Mouse (Mus musculus) heart, embryonic 13.5 days (tissue): ENCODE measurements around the gene Rmdn2. TPM values are rescaled to one million over a fixed set of nuclear protein-coding genes. Genes with fewer than 3 reads are reported as not detected.

ENCODE experiments used
- ATAC-seq: fragments of 200-750 bp; cut with Nextera tagmentation; 2 replicates; pipeline ENCODE4 v1.8.0; 2017; ENCODE audit warnings: moderate TSS enrichment; ENCODE audit not compliant: insufficient number of reproducible peaks, low FRiP score, low TSS enrichment; ENCODE audit errors: extremely low read depth
- H3K27ac ChIP-seq: fragments of 300-500 bp; sonication (generic); replicated peaks from 2 replicates; pipeline ENCODE4 v1.5.1; 2015; ENCODE audit warnings: moderate library complexity, mild to moderate bottlenecking, inconsistent platforms
- H3K27me3 ChIP-seq: fragments of 300-500 bp; sonication (generic); replicated peaks from 2 replicates; pipeline ENCODE4 v1.6.1; 2015; ENCODE audit warnings: mild to moderate bottlenecking, inconsistent platforms
- H3K36me3 ChIP-seq: fragments of 300-500 bp; sonication (generic); 2 replicates; pipeline ENCODE4 v1.6.1; 2015; ENCODE audit warnings: mild to moderate bottlenecking, inconsistent platforms
- H3K4me1 ChIP-seq: fragments of 300-500 bp; sonication (generic); 2 replicates; pipeline ENCODE4 v1.6.1; 2015; ENCODE audit warnings: inconsistent platforms
- H3K4me2 ChIP-seq: fragments of 300-500 bp; sonication (generic); 2 replicates; pipeline ENCODE4 v1.6.1; 2015; ENCODE audit warnings: inconsistent platforms, mild to moderate bottlenecking, moderate library complexity
- H3K4me3 ChIP-seq: fragments of 300-500 bp; sonication (generic); 2 replicates; pipeline ENCODE4 v1.5.1; 2015; ENCODE audit warnings: moderate library complexity, mild to moderate bottlenecking, inconsistent platforms
- H3K9ac ChIP-seq: fragments of 300-500 bp; sonication (generic); 2 replicates; pipeline ENCODE4 v1.6.1; 2015; ENCODE audit warnings: inconsistent platforms, mild to moderate bottlenecking, moderate library complexity
- H3K9me3 ChIP-seq: fragments of 300-500 bp; sonication (generic); 2 replicates; pipeline ENCODE4 v1.6.1; 2016; ENCODE audit warnings: inconsistent platforms
- WGBS: fragments of 180-500 bp; shearing (Covaris S2); methylation state at CpG from one replicate; pipeline ENCODE4 v1.1.7; 2015; ENCODE audit warnings: mixed read lengths; 5-methylcytosine and 5-hydroxymethylcytosine counted together
- polyA plus RNA-seq: library from polyadenylated mRNA; unstranded; fragments of >200 nt; fragmentation: Nextera tagmentation; extraction: Ambion mirVana; gene quantifications from 2 replicates; pipeline ENCODE4 v1.2.1, GENCODE M21; 2015

Gene Rmdn2
- polyA plus RNA-seq, 1 experiment from 2014 or later: 13.5 TPM

DNA sequence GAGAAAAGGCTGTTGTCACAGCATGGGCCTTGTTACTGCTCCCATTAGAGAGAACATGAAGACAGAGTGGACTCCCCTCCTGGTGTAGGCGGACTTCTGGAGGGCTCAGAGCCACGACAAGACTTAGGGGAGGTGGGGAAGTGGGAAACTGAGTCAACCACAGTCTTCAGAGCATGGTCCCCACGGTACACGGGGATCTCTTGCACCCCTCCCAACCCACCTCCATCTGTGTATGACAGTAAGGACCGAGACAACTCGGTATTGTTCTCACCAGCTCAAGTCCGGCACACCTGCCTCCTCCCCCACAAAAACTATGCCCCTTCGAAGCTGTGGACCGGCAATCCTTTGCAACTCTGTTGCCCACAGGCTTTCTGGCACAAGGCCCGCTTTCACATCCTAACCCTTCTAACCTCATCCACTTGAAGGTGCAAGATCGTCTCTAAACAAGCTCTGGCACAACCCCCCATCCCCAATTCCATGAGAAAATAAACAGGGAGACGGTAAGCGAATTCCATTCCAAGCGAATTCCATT lies 116.5 kb downstream of the Rmdn2 start:
- no peaks in the 10 kb centered on the region for H3K9me3 ChIP-seq
- peak overlapping the region; percentile 65 for H3K4me2 ChIP-seq
- peak overlapping the region; percentile 65 for H3K27ac ChIP-seq
- no peak for ATAC-seq
- no peaks in the 10 kb centered on the region for H3K36me3 ChIP-seq
- 0 out of 2 replicates have a peak, but pooled peaks cover 5% of the 10 kb centered on the region for H3K27me3 ChIP-seq
- H3K4me1 ChIP-seq: peaks cover 41% of the 10 kb centered on the region
- no peak overlapping the region; the same call in 1 of the 2 replicates for H3K9ac ChIP-seq
- 29% methylated on average over 14 of the region's 14 CpGs for WGBS
- H3K4me3 ChIP-seq: peak overlapping the region; percentile 37

GRCm38 (mm10) chr17:79728585-79729503 lies 117.2 kb downstream of the Rmdn2 start:
- Histone ChIP-seq H3K9me3 (no peaks in the 10 kb centered on the region), H3K27ac (peak overlapping the region; percentile 65), H3K27me3 (0 out of 2 replicates have a peak, but pooled peaks cover 5% of the 10 kb centered on the region), H3K9ac (no peak overlapping the region; the same call in 1 of the 2 replicates), H3K4me2 (peak overlapping the region; percentile 65), H3K4me1 (peaks cover 41% of the 10 kb centered on the region), H3K4me3 (peak overlapping the region; percentile 37), H3K36me3 (no peaks in the 10 kb centered on the region)
- 20% methylated on average over 16 of the region's 16 CpGs for WGBS
- peak; percentile 42; the same call in 1 of the 2 replicates for ATAC-seq

- H3K4me2 ChIP-seq: peak overlapping the region; percentile 44
- WGBS: 20% methylated on average over 8 of the region's 8 CpGs
- H3K9ac ChIP-seq: peak overlapping the region; percentile 58; the same call in 1 of the 2 replicates
- H3K9me3 ChIP-seq: no peaks in the 10 kb centered on the region
- H3K27me3 ChIP-seq: 0 out of 2 replicates have a peak, but pooled peaks cover 5% of the 10 kb centered on the region
- no peak overlapping the region for H3K27ac ChIP-seq
- no peak overlapping the region for H3K4me3 ChIP-seq
- H3K4me1 ChIP-seq: peaks cover 41% of the 10 kb centered on the region
- no peaks in the 10 kb centered on the region for H3K36me3 ChIP-seq
- no peak for ATAC-seq
These were observed 119.3 kb downstream of the Rmdn2 start for GRCm38 (mm10) chr17:79730988-79731387.

GRCm38 (mm10) chr17:79733039-79733438 lies 121.4 kb downstream of the Rmdn2 start:
- H3K9me3 ChIP-seq: no peaks in the 10 kb centered on the region
- H3K9ac ChIP-seq: no peak overlapping the region
- H3K27ac ChIP-seq: no peak overlapping the region
- peaks cover 40% of the 10 kb centered on the region for H3K4me1 ChIP-seq
- no peaks in the 10 kb centered on the region for H3K36me3 ChIP-seq
- ATAC-seq: no peak
- WGBS: 60% methylated on average over 4 of the region's 4 CpGs
- H3K4me3 ChIP-seq: no peak overlapping the region
- no peak overlapping the region for H3K4me2 ChIP-seq
- 0 out of 2 replicates have a peak, but pooled peaks cover 2% of the 10 kb centered on the region for H3K27me3 ChIP-seq

DNA sequence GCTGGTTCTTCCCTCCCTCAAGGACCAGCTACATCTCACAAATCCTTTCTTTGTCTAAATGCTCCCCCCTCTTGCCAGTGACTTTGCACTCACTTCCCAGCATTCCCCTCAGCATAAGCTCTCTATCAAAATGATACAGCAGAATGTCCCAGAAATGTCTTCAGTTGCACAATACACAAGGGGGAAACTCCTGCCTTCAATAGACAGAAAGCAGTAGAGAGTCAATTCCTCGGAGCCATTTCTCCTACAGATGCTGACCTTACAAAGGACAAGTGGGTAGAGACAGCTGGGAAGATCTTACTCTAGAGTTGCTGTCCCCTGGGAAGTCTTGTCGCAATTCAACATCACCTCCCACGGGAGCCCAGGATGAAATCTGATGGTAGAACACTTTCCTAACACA lies 125.9 kb downstream of the Rmdn2 start:
- no peak overlapping the region for H3K4me3 ChIP-seq
- peaks cover 9% of the 10 kb centered on the region for H3K4me1 ChIP-seq
- no peak for ATAC-seq
- no peak overlapping the region for H3K4me2 ChIP-seq
- WGBS: 50% methylated on average over 3 of the region's 3 CpGs
- no peaks in the 10 kb centered on the region for H3K27me3 ChIP-seq
- no peak overlapping the region for H3K9ac ChIP-seq
- no peak overlapping the region for H3K27ac ChIP-seq
- no peaks in the 10 kb centered on the region for H3K36me3 ChIP-seq
- no peaks in the 10 kb centered on the region for H3K9me3 ChIP-seq

DNA sequence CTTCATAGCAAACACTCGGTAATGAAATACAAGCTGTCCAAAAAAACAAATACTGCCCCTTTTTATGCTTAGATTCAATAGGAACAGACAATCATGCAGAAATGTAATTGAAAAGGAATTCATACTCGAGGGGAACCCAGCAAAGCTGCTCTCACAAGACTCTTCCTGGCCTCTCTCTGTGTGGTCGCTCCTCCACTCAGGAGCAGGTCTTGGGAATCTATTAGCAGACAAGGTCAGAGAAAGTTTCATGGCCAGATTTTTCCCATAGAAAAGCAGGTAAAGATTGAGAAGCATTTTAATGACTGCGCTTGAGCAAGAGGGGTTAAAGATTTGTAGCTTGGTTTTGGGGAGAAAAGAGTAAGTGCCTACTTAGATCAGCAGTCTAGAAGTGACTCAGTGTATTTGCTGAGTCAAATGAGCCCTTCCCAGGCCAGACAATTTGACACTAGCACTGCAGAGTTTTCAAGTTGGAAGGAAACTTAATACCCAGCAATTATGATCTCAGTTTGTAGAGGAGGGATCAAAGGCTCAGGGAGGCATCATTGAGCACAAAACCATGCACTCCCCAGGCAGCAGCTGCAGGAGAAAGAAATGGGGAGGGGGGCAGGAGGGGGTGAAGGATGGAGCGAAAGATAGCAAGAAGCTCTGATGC lies 127.3 kb downstream of the Rmdn2 start:
- no peaks in the 10 kb centered on the region for H3K27me3 ChIP-seq
- no peaks in the 10 kb centered on the region for H3K36me3 ChIP-seq
- ATAC-seq: no peak
- 59% methylated on average over 5 of the region's 5 CpGs for WGBS
- H3K9ac ChIP-seq: no peak overlapping the region
- no peak overlapping the region for H3K27ac ChIP-seq
- no peaks in the 10 kb centered on the region for H3K9me3 ChIP-seq
- no peak overlapping the region for H3K4me3 ChIP-seq
- peaks cover 9% of the 10 kb centered on the region for H3K4me1 ChIP-seq
- H3K4me2 ChIP-seq: no peak overlapping the region

GRCm38 (mm10) chr17:79742635-79743034 lies 131.0 kb downstream of the Rmdn2 start:
- WGBS: 63% methylated on average over 5 of the region's 5 CpGs
- no peak overlapping the region for H3K4me2 ChIP-seq

More at GRCm38 (mm10) chr17:79742635-79743034, 131.0 kb downstream of the Rmdn2 start:
- Histone ChIP-seq H3K9ac (no peak overlapping the region), H3K4me3 (no peak overlapping the region), H3K9me3 (peaks cover 3% of the 10 kb centered on the region; the same call in 1 of the 2 replicates), H3K4me1 (peaks cover 22% of the 10 kb centered on the region), H3K27ac (no peak overlapping the region), H3K27me3 (no peaks in the 10 kb centered on the region), H3K36me3 (no peaks in the 10 kb centered on the region)
- no peak for ATAC-seq

Other genes starting within 250 kb of the Rmdn2 start
- 1.2 and 1.6 TPM in 2 replicates for gene Cyp1b1, start 103.2 kb downstream of the Rmdn2 start, polyA plus RNA-seq